Mouse (Mus musculus) limb, embryonic 11.5 days (tissue): Measurements from ENCODE around the gene Mrpl58. TPM values are rescaled to one million over a fixed set of nuclear protein-coding genes. Genes with fewer than 3 reads are reported as not detected.

Experiments used
- ATAC-seq: fragments of 200-750 bp; cut with Nextera tagmentation; 2 replicates; pipeline ENCODE4 v1.8.0; 2017; ENCODE audit warnings: low read depth; ENCODE audit not compliant: insufficient number of reproducible peaks, low FRiP score, low TSS enrichment
- DNase-seq: peaks from one replicate; pipeline ENCODE4 v3.0.0-alpha.2; 2015; ENCODE audit warnings: low spot score
- H3K27ac ChIP-seq: fragments of 300-500 bp; sonication (generic); replicated peaks from 2 replicates; pipeline ENCODE4 v1.5.1; 2014; ENCODE audit warnings: low read depth, mild to moderate bottlenecking, low read length
- H3K27me3 ChIP-seq: fragments of 300-500 bp; sonication (generic); 2 replicates; pipeline ENCODE4 v1.6.1; 2014; ENCODE audit warnings: mild to moderate bottlenecking, low read length, mixed read lengths; ENCODE audit not compliant: control insufficient read depth, insufficient read depth
- H3K36me3 ChIP-seq: fragments of 300-500 bp; sonication (generic); 2 replicates; pipeline ENCODE4 v1.6.1; 2014; ENCODE audit warnings: mild to moderate bottlenecking, low read length, moderate library complexity, mixed read lengths; ENCODE audit not compliant: control insufficient read depth, insufficient read depth
- H3K4me1 ChIP-seq: fragments of 300-500 bp; sonication (generic); 2 replicates; pipeline ENCODE4 v1.6.1; 2014; ENCODE audit warnings: low read length, mixed read lengths; ENCODE audit not compliant: control insufficient read depth, insufficient read depth
- H3K4me2 ChIP-seq: fragments of 300-500 bp; sonication (generic); 2 replicates; pipeline ENCODE4 v1.6.1; 2014; ENCODE audit warnings: low read depth, mild to moderate bottlenecking, moderate library complexity; ENCODE audit not compliant: severe bottlenecking
- H3K4me3 ChIP-seq: fragments of 300-500 bp; sonication (generic); 2 replicates; pipeline ENCODE4 v1.5.1; 2014; ENCODE audit warnings: low read depth, low read length
- H3K9ac ChIP-seq: fragments of 300-500 bp; sonication (generic); 2 replicates; pipeline ENCODE4 v1.6.1; 2014; ENCODE audit warnings: mild to moderate bottlenecking, low read length
- H3K9me3 ChIP-seq: fragments of 300-500 bp; sonication (generic); 2 replicates; pipeline ENCODE4 v1.6.1; 2016; ENCODE audit warnings: low read length; ENCODE audit not compliant: control insufficient read depth
- WGBS: fragments of 180-500 bp; shearing (Covaris S2); extraction: QIAGEN DNeasy Blood & Tissue Kit; methylation state at CpG from one replicate; pipeline ENCODE4 v1.1.7; 2014; 5-methylcytosine and 5-hydroxymethylcytosine counted together
- polyA plus RNA-seq: library from polyadenylated mRNA; unstranded; fragments of >200 nt; fragmentation: Nextera tagmentation; extraction: Ambion mirVana; gene quantifications from 2 replicates; pipeline ENCODE4 v1.2.1, GENCODE M21; 2014

Mrpl58 gene
- polyA plus RNA-seq, 1 experiment from 2014 or later, result 187 TPM

- Histone ChIP-seq H3K9ac (no peak overlapping the region), H3K36me3 (peaks cover 23% of the 10 kb centered on the region), H3K4me2 (no peak overlapping the region), H3K4me1 (no peaks in the 10 kb centered on the region), H3K27ac (no peak overlapping the region), H3K9me3 (no peaks in the 10 kb centered on the region), H3K4me3 (no peak overlapping the region), H3K27me3 (no peaks in the 10 kb centered on the region)
- peak; percentile 85 for DNase-seq
- 41% methylated on average over 20 of the region's 20 CpGs for WGBS
- ATAC-seq, result no peak
These were observed 24.2 kb downstream of the Mrpl58 start for GRCm38 (mm10) chr11:115427482-115428331.

- Histone ChIP-seq H3K36me3 (peaks cover 23% of the 10 kb centered on the region), H3K4me1 (no peaks in the 10 kb centered on the region), H3K27ac (no peak overlapping the region), H3K9me3 (no peaks in the 10 kb centered on the region), H3K9ac (no peak overlapping the region), H3K4me2 (no peak overlapping the region), H3K4me3 (no peak overlapping the region), H3K27me3 (no peaks in the 10 kb centered on the region)
- ATAC-seq, result no peak
- WGBS, result 91% methylated on average over 7 of the region's 7 CpGs
- DNase-seq, result no peak
These were observed 25.8 kb downstream of the Mrpl58 start for GRCm38 (mm10) chr11:115429307-115429706.

GRCm38 (mm10) chr11:115430561-115430960, 27.0 kb downstream of the Mrpl58 start:
- Histone ChIP-seq H3K9me3 (no peaks in the 10 kb centered on the region), H3K4me2 (no peak overlapping the region), H3K27ac (no peak overlapping the region), H3K36me3 (peaks cover 23% of the 10 kb centered on the region), H3K27me3 (no peaks in the 10 kb centered on the region), H3K4me3 (no peak overlapping the region), H3K4me1 (no peaks in the 10 kb centered on the region), H3K9ac (no peak overlapping the region)
- WGBS, result 93% methylated on average over 6 of the region's 6 CpGs
- DNase-seq, result no peak
- ATAC-seq, result no peak

- ATAC-seq, result no peak
- Histone ChIP-seq H3K4me3 (no peak overlapping the region), H3K36me3 (peaks cover 19% of the 10 kb centered on the region), H3K9ac (no peak overlapping the region), H3K27me3 (no peaks in the 10 kb centered on the region), H3K9me3 (no peaks in the 10 kb centered on the region), H3K27ac (no peak overlapping the region), H3K4me1 (peaks cover 8% of the 10 kb centered on the region), H3K4me2 (no peak overlapping the region)
- DNase-seq, result no peak
- 74% methylated on average over 4 of the region's 4 CpGs for WGBS
These were observed 29.3 kb downstream of the Mrpl58 start for GRCm38 (mm10) chr11:115432814-115433213.

- 81% methylated on average over 6 of the region's 6 CpGs for WGBS
- Histone ChIP-seq H3K9ac (no peak overlapping the region), H3K4me3 (no peak overlapping the region), H3K4me2 (no peak overlapping the region), H3K27me3 (no peaks in the 10 kb centered on the region), H3K9me3 (no peaks in the 10 kb centered on the region), H3K4me1 (peaks cover 8% of the 10 kb centered on the region), H3K36me3 (peaks cover 19% of the 10 kb centered on the region), H3K27ac (no peak overlapping the region)
- DNase-seq (no peak), ATAC-seq (no peak)
These were observed 29.8 kb downstream of the Mrpl58 start for GRCm38 (mm10) chr11:115433342-115433741.

GRCm38 (mm10) chr11:115435596-115436337, 32.2 kb downstream of the Mrpl58 start:
- peak overlapping the region; percentile 45 for H3K4me2 ChIP-seq
- peaks cover 5% of the 10 kb centered on the region for H3K36me3 ChIP-seq
- 5% methylated on average over 31 of the region's 31 CpGs for WGBS
- H3K4me3 ChIP-seq, result peak overlapping the region; percentile 24
- H3K4me1 ChIP-seq, result peaks cover 8% of the 10 kb centered on the region
- ATAC-seq, result no peak
- no peaks in the 10 kb centered on the region for H3K27me3 ChIP-seq
- H3K9ac ChIP-seq, result peak overlapping the region; percentile 57
- no peak overlapping the region for H3K27ac ChIP-seq
- H3K9me3 ChIP-seq, result no peaks in the 10 kb centered on the region
- peak; percentile 72 for DNase-seq

GRCm38 (mm10) chr11:115437571-115438122, 34.1 kb downstream of the Mrpl58 start:
- Histone ChIP-seq H3K27ac (no peak overlapping the region), H3K4me3 (no peak overlapping the region), H3K9me3 (no peaks in the 10 kb centered on the region), H3K4me2 (no peak overlapping the region), H3K4me1 (peaks cover 8% of the 10 kb centered on the region), H3K36me3 (no peaks in the 10 kb centered on the region; the same call in 1 of the 2 replicates), H3K9ac (no peak overlapping the region), H3K27me3 (no peaks in the 10 kb centered on the region)
- ATAC-seq, result no peak
- no peak for DNase-seq
- WGBS, result 79% methylated on average over 5 of the region's 5 CpGs

- Histone ChIP-seq H3K9ac (no peak overlapping the region), H3K27ac (no peak overlapping the region), H3K4me3 (no peak overlapping the region), H3K9me3 (no peaks in the 10 kb centered on the region), H3K4me2 (no peak overlapping the region), H3K27me3 (no peaks in the 10 kb centered on the region), H3K4me1 (peaks cover 8% of the 10 kb centered on the region), H3K36me3 (no peaks in the 10 kb centered on the region)
- ATAC-seq (no peak), DNase-seq (no peak)
- 85% methylated on average over 3 of the region's 3 CpGs for WGBS
These were observed 35.8 kb downstream of the Mrpl58 start for GRCm38 (mm10) chr11:115439326-115439725.
